19 mouse cellular contexts compared by ENCODE assay signal in genomic region chr5:136226246-136226876, GRCm38 (mm10).
"Had no signal": no experiment of that assay in that cellular context is flagged by ENCODE, and none has a peak within 500 bp of the region (broad histone marks: within the 10 kb centered on the region; RNA-seq: fewer than 3 reads in every experiment).

No protein-coding gene starts in this region.

- H3K27me3 ChIP-seq: liver, embryonic 15.5 days had no signal

- H3K36me3 ChIP-seq: liver, embryonic 15.5 days had no signal

- H3K4me1 ChIP-seq: limb, embryonic 13.5 days; liver, embryonic 12.5 days; liver, embryonic 15.5 days had no signal

- DNase-seq: kidney, adult 2 months; kidney, postnatal 25 days; layer of hippocampus, postnatal 36 days; liver; lung, adult 18-20 months; midbrain, embryonic 14.5 days; right cerebral cortex, postnatal 14 days; right cerebral cortex, postnatal 4 days; thymus, postnatal 25 days had no signal

- H3K9ac ChIP-seq: limb, embryonic 13.5 days; liver, embryonic 12.5 days; liver, embryonic 15.5 days had no signal

- H3K9me3 ChIP-seq: limb, embryonic 10.5 days; liver, embryonic 12.5 days; liver, embryonic 15.5 days had no signal

- H3K27ac ChIP-seq: kidney, postnatal 0 days; layer of hippocampus, adult 2 months; left cerebral cortex, adult 2 months; limb, embryonic 10.5 days; limb, embryonic 13.5 days; liver, embryonic 12.5 days; liver, embryonic 15.5 days; macrophage had no signal

- H3K4me2 ChIP-seq: limb, embryonic 13.5 days; liver, embryonic 12.5 days; liver, embryonic 15.5 days had no signal

- ATAC-seq: intestine, postnatal 0 days; liver, embryonic 12.5 days; lung, postnatal 0 days had no signal

- H3K4me3 ChIP-seq: layer of hippocampus, adult 2 months; left cerebral cortex, adult 2 months; limb, embryonic 10.5 days; limb, embryonic 13.5 days; liver, embryonic 12.5 days; liver, embryonic 15.5 days had no signal
